Mouse (Mus musculus) heart, embryonic 16.5 days (tissue): Measurements from ENCODE around the gene Cwc25. TPM values are rescaled to one million over a fixed set of nuclear protein-coding genes. Genes with fewer than 3 reads are reported as not detected.

Source experiments
- ATAC-seq: fragments of 200-750 bp; cut with Nextera tagmentation; replicated peaks from 2 replicates; pipeline ENCODE4 v1.8.0; 2017; ENCODE audit warnings: moderate number of reproducible peaks; ENCODE audit not compliant: insufficient read depth, low FRiP score; ENCODE audit errors: extremely low read depth
- H3K27ac ChIP-seq: fragments of 300-500 bp; sonication (generic); 2 replicates; pipeline ENCODE4 v1.5.1; 2014; ENCODE audit warnings: mild to moderate bottlenecking, low read length, control low read depth, moderate library complexity
- H3K27me3 ChIP-seq: fragments of 300-500 bp; sonication (generic); 2 replicates; pipeline ENCODE4 v1.6.1; 2014; ENCODE audit warnings: low read length, mixed read lengths; ENCODE audit not compliant: control insufficient read depth, insufficient read depth
- H3K36me3 ChIP-seq: fragments of 300-500 bp; sonication (generic); 2 replicates; pipeline ENCODE4 v1.6.1; 2014; ENCODE audit not compliant: control insufficient read depth, insufficient read depth
- H3K4me1 ChIP-seq: fragments of 300-500 bp; sonication (generic); 2 replicates; pipeline ENCODE4 v1.6.1; 2014; ENCODE audit warnings: low read length, mixed read lengths; ENCODE audit not compliant: control insufficient read depth, insufficient read depth
- H3K4me2 ChIP-seq: fragments of 300-500 bp; sonication (generic); 2 replicates; pipeline ENCODE4 v1.6.1; 2014; ENCODE audit warnings: low read depth, mild to moderate bottlenecking, control low read depth, low read length
- H3K4me3 ChIP-seq: fragments of 300-500 bp; sonication (generic); 2 replicates; pipeline ENCODE4 v1.5.1; 2014; ENCODE audit warnings: mild to moderate bottlenecking, control low read depth, low read length
- H3K9ac ChIP-seq: fragments of 300-500 bp; sonication (generic); 2 replicates; pipeline ENCODE4 v1.6.1; 2014; ENCODE audit warnings: low read length, control low read depth
- H3K9me3 ChIP-seq: fragments of 300-500 bp; sonication (generic); replicated peaks from 2 replicates; pipeline ENCODE4 v1.6.1; 2016; ENCODE audit warnings: low read length; ENCODE audit not compliant: control insufficient read depth
- WGBS: fragments of 180-500 bp; shearing (Covaris S2); extraction: QIAGEN DNeasy Blood & Tissue Kit; methylation state at CpG from one replicate; pipeline ENCODE4 v1.1.7; 2014; 5-methylcytosine and 5-hydroxymethylcytosine counted together
- polyA plus RNA-seq: library from polyadenylated mRNA; unstranded; fragments of >200 nt; fragmentation: Nextera tagmentation; extraction: Ambion mirVana; gene quantifications from 2 replicates; pipeline ENCODE4 v1.2.1, GENCODE M21; 2015

Gene Cwc25
- polyA plus RNA-seq, 1 experiment from 2014 or later, result 12.5 TPM

GRCm38 (mm10) chr11:97702393-97702745 lies 64.0 kb downstream of the Cwc25 start:
- 0 out of 2 replicates have a peak, but pooled peaks have one; percentile 0 for ATAC-seq
- peak overlapping the region; percentile 89 for H3K27ac ChIP-seq
- under 1% methylated on average over 24 of the region's 24 CpGs for WGBS
- H3K27me3 ChIP-seq, result no peaks in the 10 kb centered on the region
- H3K36me3 ChIP-seq, result peaks cover 8% of the 10 kb centered on the region
- H3K9me3 ChIP-seq, result no peaks in the 10 kb centered on the region
- peaks cover 32% of the 10 kb centered on the region for H3K4me1 ChIP-seq
- H3K9ac ChIP-seq, result peak overlapping the region; percentile 70
- peak overlapping the region; percentile 95 for H3K4me3 ChIP-seq
- H3K4me2 ChIP-seq, result peak overlapping the region; percentile 78

DNA sequence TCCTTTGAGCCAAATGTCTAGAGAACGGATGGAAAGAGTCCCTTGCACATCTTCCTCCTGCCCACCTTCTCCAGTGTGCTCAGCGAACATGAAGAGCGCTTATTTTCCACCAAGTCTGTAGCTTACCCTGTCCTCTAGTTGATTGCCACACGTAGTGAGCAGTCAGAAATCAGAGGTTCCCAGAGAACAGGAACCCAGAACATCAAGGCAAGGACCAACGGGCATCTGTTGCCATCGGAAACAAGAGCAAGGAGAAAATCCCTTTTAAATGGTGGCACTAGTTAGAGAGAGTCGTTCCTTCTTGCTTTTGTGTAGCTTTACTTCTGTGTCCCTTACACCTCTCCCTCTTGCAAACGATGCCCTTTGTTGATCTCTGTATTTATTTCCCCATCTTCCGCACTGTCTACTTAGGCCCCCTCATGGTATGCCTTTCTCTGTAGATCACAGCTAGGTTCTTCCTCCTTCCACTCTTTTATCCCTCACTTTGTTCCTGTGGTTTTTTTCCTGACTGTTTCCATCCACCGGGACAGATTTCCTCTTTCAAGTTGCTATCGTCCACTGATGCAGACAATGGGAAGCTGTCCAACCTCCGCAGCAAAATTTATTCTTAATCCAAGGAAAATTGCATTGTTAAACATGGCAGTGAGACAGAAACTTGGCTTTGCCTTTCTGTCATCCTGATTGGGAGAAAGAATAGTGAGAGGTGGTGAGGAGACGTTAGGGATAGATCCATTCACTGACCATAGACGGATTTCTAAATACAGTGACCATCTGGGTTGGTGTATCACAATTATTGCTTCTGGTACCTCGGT lies 64.6 kb downstream of the Cwc25 start:
- Histone ChIP-seq H3K9ac (peak overlapping the region; percentile 42; the same call in 1 of the 2 replicates), H3K36me3 (peaks cover 2% of the 10 kb centered on the region), H3K4me3 (peak overlapping the region; percentile 95), H3K4me1 (peaks cover 38% of the 10 kb centered on the region), H3K27me3 (no peaks in the 10 kb centered on the region), H3K4me2 (peak overlapping the region; percentile 78), H3K9me3 (no peaks in the 10 kb centered on the region), H3K27ac (no peak overlapping the region; the same call in 1 of the 2 replicates)
- 49% methylated on average over 15 of the region's 15 CpGs for WGBS
- no peak for ATAC-seq

DNA sequence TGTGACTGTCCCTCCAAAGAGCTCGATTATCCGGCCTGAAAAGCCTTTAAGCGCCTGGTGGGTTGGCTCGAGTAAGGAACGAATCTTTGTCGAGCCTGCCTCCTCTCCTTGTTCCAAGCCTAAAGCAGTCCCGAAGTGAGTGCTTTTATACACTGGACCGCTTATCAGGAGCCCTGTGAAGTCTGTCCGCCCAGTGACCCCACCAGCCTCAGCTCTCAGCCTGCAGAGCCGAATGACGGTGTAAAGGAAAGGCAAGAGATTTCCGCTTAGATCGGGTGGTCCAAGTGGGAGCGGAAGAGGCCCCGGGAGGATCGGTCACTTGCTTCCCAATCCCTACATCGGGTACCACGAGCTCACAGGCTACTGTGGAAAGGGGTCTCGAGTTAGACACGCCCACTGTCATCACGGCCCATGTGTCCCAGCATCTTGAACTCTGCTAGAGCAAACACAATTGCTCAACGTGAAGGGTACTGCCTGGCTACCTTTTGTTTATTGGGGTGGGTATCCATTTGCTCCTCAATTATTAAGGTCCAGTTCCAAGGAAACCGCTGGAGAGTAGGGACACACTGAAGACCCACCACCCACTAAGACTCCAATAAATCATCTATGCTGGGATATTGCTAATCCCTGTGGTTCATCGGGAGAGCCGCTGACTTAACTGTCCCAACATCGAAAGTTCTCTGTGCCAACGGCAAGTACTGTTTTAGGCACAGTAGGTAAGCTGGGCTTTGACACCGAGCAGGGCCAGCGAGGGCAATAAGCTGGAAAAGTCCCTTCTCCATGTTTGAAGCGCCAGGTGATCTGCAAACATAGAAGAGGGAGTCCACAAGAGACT lies 65.4 kb downstream of the Cwc25 start:
- peak overlapping the region; percentile 88 for H3K9ac ChIP-seq
- H3K27ac ChIP-seq, result peak overlapping the region; percentile 97
- ATAC-seq, result no peak
- no peaks in the 10 kb centered on the region for H3K27me3 ChIP-seq
- H3K4me1 ChIP-seq, result peaks cover 46% of the 10 kb centered on the region
- WGBS, result 19% methylated on average over 30 of the region's 30 CpGs
- H3K36me3 ChIP-seq, result no peaks in the 10 kb centered on the region
- peak overlapping the region; percentile 95 for H3K4me3 ChIP-seq
- H3K4me2 ChIP-seq, result peak overlapping the region; percentile 93
- no peaks in the 10 kb centered on the region for H3K9me3 ChIP-seq

GRCm38 (mm10) chr11:97700003-97700745 lies 66.2 kb downstream of the Cwc25 start, which contains the start of gene Pcgf2:
Gene Pcgf2 (minus strand): TSS chr11:97700497.
- 0% methylated on average over 83 of the region's 85 CpGs for WGBS
- peak; percentile 16 for ATAC-seq
- no peaks in the 10 kb centered on the region for H3K27me3 ChIP-seq

GRCm38 (mm10) chr11:97699626-97700002 lies 66.7 kb downstream of the Cwc25 start:
- ATAC-seq, result peak; percentile 50
- H3K27ac ChIP-seq, result peak overlapping the region; percentile 97
- peak overlapping the region; percentile 95 for H3K4me3 ChIP-seq
- H3K4me2 ChIP-seq, result peak overlapping the region; percentile 93
- H3K9me3 ChIP-seq, result no peaks in the 10 kb centered on the region
- peaks cover 59% of the 10 kb centered on the region for H3K4me1 ChIP-seq
- H3K36me3 ChIP-seq, result no peaks in the 10 kb centered on the region
- H3K27me3 ChIP-seq, result no peaks in the 10 kb centered on the region
- peak overlapping the region; percentile 97 for H3K9ac ChIP-seq
- 0% methylated on average over 5 of the region's 9 CpGs for WGBS

More at GRCm38 (mm10) chr11:97700003-97700745, 66.2 kb downstream of the Cwc25 start, which contains the start of gene Pcgf2:
- no peaks in the 10 kb centered on the region for H3K36me3 ChIP-seq
- H3K4me2 ChIP-seq, result peak within 1 kb of the TSS; percentile 93
- H3K4me3 ChIP-seq, result peak within 1 kb of the TSS; percentile 95
- peaks cover 54% of the 10 kb centered on the region for H3K4me1 ChIP-seq
- H3K9ac ChIP-seq, result peak within 1 kb of the TSS; percentile 97
- H3K9me3 ChIP-seq, result no peaks in the 10 kb centered on the region
- H3K27ac ChIP-seq, result peak within 1 kb of the TSS; percentile 97

GRCm38 (mm10) chr11:97698741-97699611 lies 67.4 kb downstream of the Cwc25 start:
- no peaks in the 10 kb centered on the region for H3K9me3 ChIP-seq
- WGBS, result under 1% methylated on average over 61 of the region's 63 CpGs
- peak; percentile 3; the same call in 1 of the 2 replicates for ATAC-seq
- peak overlapping the region; percentile 97 for H3K9ac ChIP-seq
- peak overlapping the region; percentile 95 for H3K4me3 ChIP-seq
- peak overlapping the region; percentile 93 for H3K4me2 ChIP-seq
- no peaks in the 10 kb centered on the region for H3K36me3 ChIP-seq
- no peaks in the 10 kb centered on the region for H3K27me3 ChIP-seq
- H3K27ac ChIP-seq, result peak overlapping the region; percentile 97
- H3K4me1 ChIP-seq, result peaks cover 60% of the 10 kb centered on the region

DNA sequence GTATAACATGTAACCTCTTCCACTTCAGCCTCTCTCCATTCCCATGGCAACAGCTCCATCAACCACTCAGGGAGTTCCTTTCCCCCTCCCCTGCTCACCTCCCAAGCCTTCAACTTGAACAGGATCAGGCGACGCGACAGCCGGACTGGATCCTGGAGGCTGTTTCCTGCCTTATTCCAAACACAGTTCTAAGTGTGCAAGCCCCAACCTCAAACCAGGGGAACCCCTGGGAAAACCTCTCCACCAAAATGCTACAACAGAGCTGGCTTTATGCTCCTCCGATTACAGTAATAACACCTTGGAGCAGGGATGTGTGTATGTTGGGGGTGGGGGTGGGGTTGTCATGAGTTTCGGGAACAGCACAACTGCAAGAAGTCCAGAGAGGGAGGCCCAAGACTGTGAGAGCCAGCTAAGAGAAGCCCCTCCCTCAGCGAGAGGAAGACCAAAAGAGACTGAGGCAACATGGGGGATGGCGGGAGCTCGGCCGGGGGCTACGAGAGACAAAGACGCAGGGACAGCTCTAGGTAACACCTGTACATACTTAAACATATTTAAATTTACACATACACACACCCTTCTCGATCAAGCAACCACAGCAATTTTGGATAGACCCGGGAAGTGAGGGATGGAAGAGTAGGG lies 68.3 kb downstream of the Cwc25 start:
- Histone ChIP-seq H3K9ac (peak overlapping the region; percentile 97), H3K4me3 (peak overlapping the region; percentile 95), H3K4me1 (peaks cover 58% of the 10 kb centered on the region), H3K27ac (peak overlapping the region; percentile 97), H3K36me3 (peaks cover 1% of the 10 kb centered on the region; the same call in 1 of the 2 replicates), H3K9me3 (no peaks in the 10 kb centered on the region), H3K27me3 (no peaks in the 10 kb centered on the region), H3K4me2 (peak overlapping the region; percentile 93)
- ATAC-seq, result no peak
- WGBS, result 3% methylated on average over 14 of the region's 14 CpGs
